Mouse (Mus musculus) splenic B cell, adult 2 months (primary cell): ENCODE measurements around the gene Cavin4.
"Not testable (repeated sequence)": the region's sequence is repeated elsewhere in the genome, so short reads cannot be mapped to it uniquely, and the experiment has no call there.

Experiments
- DNase-seq: peaks from one replicate; pipeline ENCODE4 v3.0.0-alpha.2; 2011; ENCODE audit warnings: low read depth, low spot score
- H3K27me3 ChIP-seq: 2 replicates; pipeline ENCODE4 v1.6.1; 2012; ENCODE audit warnings: mild to moderate bottlenecking, low read length, moderate library complexity, mixed read lengths; ENCODE audit not compliant: control insufficient read depth, poor library complexity, insufficient read depth, severe bottlenecking
- H3K36me3 ChIP-seq: 2 replicates; pipeline ENCODE4 v1.6.1; 2012; ENCODE audit warnings: mild to moderate bottlenecking, low read length, moderate library complexity, mixed read lengths; ENCODE audit not compliant: control insufficient read depth, poor library complexity, insufficient read depth, severe bottlenecking

Gene Cavin4

DNA sequence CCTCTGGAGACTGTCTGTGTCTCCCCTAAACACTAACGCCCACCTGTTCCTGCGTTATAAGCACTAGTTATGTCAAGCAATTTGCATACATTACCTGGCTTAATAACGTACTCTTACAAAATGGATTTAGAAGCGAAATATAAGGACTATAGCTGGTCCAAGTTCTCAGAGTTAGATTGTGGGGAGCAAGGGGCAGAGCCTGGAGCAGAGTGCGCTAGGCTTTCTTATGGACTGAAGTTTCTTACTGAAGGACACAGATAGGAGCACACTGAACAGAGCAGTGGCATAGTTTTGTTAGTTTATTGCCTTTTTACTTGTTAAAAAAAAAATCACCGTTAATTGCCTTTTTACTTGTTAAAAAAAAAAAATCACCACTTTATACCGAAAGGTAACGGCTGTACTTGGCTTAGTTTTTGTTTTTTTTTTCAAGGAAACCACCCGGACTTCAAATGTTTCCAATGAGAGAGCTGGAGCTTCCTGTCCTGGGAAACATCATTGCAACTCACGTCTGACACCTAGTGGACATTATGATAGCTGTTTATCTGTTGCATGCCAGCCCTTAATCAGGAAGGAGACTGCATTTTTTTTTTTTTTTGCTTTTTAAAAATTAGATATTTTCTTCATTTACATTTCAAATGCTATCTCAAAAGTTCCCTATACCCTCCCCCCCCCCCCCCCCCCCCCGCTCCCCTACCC lies 17.5 kb downstream of the Cavin4 start:
- DNase-seq = peak; percentile 67
- no peaks in the 10 kb centered on the region for H3K36me3 ChIP-seq
- H3K27me3 ChIP-seq = no peaks in the 10 kb centered on the region

GRCm38 (mm10) chr4:48683126-48683525 lies 19.8 kb downstream of the Cavin4 start:
- H3K36me3 ChIP-seq = no peaks in the 10 kb centered on the region
- DNase-seq = no peak
- H3K27me3 ChIP-seq = no peaks in the 10 kb centered on the region

DNA sequence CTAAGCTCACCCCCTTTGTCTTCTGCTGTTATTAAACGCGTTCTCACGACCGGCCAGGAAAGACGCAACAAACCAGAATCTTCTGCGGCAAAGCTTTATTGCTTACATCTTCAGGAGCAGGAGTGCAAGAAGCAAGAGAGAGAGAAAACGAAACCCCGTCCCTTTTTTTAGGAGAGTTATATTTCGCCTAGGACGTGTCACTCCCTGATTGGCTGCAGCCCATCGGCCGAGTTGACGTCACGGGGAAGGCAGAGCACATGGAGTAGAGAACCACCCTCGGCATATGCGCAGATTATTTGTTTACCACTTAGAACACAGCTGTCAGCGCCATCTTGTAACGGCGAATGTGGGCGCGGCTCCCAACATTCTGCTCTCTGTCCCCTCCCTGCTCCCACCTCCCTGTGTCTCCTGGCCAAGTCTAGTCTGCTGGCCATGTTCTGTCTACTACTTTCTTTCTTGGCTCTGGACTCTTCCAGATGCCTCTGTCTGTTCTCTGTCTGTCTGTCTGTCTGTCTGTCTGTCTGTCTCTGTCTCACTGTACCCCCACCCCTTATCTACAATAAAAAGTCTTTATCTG lies 20.4 kb downstream of the Cavin4 start:
- not testable (repeated sequence) for DNase-seq, H3K27me3 ChIP-seq, H3K36me3 ChIP-seq

DNA sequence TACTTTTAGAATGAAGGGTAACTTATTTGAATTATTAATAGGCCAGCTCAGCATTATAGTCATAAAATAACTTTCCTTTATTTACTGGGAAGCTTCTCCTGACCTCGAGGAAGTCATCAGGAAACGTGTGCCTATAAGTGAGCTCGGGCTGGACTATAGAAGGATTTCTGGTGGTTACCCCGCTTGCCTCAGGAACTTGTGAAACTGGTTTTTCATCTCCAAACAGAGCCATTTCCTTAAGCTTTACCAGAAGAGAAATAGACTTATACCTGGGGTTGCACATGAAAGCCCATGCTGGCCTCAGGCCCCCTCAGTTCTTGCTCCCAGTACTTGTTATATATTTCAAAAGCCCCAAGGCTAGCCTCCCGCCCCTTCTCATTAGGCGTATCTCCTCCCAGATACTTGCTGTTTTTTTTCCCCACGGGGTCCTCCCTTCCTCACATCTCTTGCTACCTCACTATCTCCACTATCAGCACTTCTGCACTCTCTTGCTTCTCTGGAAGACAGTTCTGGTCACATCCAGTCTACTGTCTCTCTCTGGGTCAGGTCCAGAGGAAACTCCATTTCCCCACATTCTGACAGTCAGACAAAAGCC lies 21.4 kb downstream of the Cavin4 start:
- H3K27me3 ChIP-seq = no peaks in the 10 kb centered on the region
- no peak for DNase-seq

GRCm38 (mm10) chr4:48688148-48688547 lies 24.8 kb downstream of the Cavin4 start:
- H3K36me3 ChIP-seq = no peaks in the 10 kb centered on the region
- H3K27me3 ChIP-seq = no peaks in the 10 kb centered on the region
- DNase-seq = no peak

More for the DNA sequence above, 21.4 kb downstream of the Cavin4 start:
- no peaks in the 10 kb centered on the region for H3K36me3 ChIP-seq

DNA sequence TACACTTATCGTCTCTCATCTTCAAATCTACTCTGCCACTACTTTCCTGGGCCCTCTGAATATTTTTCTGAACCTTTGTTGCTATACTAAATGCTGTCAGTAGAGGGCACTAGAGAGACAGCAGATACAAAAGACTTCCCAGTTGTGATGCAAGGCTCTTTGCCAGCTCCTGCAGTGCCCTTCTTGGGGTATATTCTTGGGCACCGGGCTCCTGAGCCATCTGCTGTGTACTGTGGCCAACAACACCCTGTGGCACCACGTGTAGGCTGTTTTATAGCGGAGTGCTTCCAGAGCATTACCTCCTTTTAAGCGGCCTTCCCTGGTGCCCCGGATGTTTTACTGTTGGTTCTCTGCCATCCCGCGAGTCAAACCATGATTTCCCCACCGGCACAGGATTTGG lies 27.3 kb downstream of the Cavin4 start:
- Histone ChIP-seq H3K27me3 (no peaks in the 10 kb centered on the region), H3K36me3 (no peaks in the 10 kb centered on the region)
- peak; percentile 44 for DNase-seq

DNA sequence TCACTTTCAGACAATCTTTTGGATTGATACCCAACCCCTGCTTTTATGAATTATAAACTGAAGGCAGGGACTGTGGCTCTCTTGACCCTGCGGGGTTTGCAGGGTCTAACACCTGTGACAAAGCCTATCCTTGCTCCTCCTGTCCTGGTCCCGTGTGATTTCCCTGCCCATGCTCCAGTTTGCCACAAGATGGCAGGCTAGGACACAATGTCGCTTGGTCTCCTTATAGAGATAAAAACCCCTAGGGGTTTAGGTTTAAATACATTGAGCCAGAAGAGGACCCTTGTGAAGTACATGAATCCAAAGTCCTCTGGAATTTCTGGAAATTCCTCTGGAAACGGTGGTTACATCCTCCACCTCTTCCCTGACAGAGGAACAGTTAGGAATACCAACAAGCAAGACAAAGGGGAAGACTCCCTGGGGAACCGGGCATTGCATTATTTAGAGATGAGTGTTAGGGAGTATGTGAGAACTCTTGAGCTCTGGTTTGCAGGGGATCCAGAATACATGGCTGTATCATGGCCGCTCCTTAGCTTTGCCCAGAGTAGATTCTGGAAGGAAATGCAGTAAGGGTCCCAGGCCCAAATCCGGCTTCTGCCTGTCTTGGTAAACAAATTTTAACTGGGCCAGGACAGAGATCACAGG lies 28.6 kb downstream of the Cavin4 start:
- Histone ChIP-seq H3K27me3 (no peaks in the 10 kb centered on the region), H3K36me3 (no peaks in the 10 kb centered on the region)
- peak; percentile 12 for DNase-seq

DNA sequence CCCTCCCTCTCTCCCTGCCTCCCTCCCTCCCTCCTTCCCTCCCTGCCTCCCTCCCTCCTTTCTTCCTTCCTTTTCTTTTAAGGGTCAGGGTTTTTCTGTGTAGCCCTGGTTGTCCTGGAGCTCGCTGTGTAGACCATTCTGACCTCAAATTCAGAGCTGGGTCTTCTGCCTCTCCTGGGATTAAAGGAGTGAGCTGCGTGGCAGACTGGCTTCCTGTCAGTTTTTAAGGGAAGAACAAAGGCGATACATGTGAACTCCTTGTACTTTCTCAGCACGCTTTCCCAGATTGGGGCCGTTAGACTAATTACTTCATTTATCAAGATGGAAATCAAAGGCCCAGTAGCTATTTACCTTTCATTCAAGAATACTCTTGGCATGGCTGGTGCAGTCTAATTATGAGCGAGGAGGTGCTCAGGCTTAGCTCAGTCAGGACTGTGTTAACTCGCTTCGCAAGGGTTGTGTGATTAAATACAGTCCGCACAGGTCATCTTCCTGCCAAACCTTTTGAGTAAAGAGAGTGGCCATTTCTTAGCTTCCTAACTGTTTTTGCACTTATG lies 29.5 kb downstream of the Cavin4 start:
- no peak for DNase-seq
- H3K27me3 ChIP-seq = no peaks in the 10 kb centered on the region
- no peaks in the 10 kb centered on the region for H3K36me3 ChIP-seq

GRCm38 (mm10) chr4:48696706-48697105 lies 33.4 kb downstream of the Cavin4 start:
- Histone ChIP-seq H3K36me3 (no peaks in the 10 kb centered on the region), H3K27me3 (no peaks in the 10 kb centered on the region)
- DNase-seq = no peak

DNA sequence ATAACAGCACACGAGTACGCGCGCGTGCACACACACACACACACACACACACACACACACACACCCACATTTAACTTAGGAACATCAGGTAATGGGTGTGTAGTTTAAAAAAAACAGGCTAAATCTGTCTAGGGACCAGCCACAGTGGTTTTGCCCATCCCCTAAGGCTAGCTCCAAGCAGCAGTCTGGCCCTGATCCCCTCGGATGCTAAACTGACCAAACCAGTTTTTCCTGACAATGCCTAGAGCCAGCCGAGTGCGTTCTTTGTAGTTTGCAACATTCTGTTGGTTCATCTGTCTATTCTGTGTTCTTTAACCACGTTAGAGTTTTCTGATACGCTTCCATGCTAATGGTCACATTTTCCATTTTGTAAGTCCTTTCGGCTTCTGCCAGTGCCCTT lies 34.0 kb downstream of the Cavin4 start:
- Histone ChIP-seq H3K27me3 (no peaks in the 10 kb centered on the region), H3K36me3 (no peaks in the 10 kb centered on the region)
- no peak for DNase-seq

DNA sequence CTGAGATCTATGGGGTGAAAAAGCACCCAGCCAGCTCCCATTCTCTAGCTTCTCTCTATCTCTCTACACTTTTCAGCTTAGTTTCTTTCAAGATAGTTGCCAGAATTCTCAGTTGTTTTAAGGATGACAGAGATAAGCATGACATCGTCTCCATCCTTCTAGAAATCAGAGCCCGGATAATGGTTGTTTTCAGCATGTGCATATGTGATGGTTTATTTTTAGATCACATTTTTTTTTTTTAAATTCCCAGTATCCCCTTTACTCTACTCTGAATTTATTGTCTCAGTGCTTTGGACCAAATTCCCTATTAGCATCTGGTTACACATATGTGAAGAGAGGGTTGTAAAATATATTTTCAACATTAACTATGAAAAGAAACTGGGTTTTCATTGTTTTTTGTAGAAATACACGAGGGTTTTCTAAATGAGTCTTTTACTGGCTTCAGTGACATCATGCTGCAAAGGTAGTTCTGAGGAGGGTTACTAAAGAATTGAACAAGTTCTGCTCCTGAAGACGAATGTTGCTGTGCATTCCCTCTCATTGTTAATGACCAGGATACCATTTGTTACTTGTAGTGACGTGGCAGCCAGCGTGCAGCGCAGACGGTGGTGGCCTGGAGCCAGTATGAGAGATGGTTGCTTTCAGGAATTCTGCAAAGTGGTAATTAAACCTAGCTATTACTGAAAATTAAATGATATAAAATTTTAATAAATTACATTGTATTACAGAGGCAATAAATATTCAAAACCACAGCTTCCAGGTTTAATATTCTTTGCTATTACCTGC lies 52.7 kb downstream of the Cavin4 start:
- no peak for DNase-seq
- H3K27me3 ChIP-seq = no peaks in the 10 kb centered on the region; the same call in 1 of the 2 replicates

GRCm38 (mm10) chr4:48716817-48717216 lies 53.5 kb downstream of the Cavin4 start:
- no peak for DNase-seq
- H3K36me3 ChIP-seq = no peaks in the 10 kb centered on the region

More for the DNA sequence above, 52.7 kb downstream of the Cavin4 start:
- no peaks in the 10 kb centered on the region for H3K36me3 ChIP-seq

More at GRCm38 (mm10) chr4:48716817-48717216, 53.5 kb downstream of the Cavin4 start:
- no peaks in the 10 kb centered on the region; the same call in 1 of the 2 replicates for H3K27me3 ChIP-seq
